ENCODE assay signal across 26 mouse cellular contexts in genomic region chr4:78784675-78785377, GRCm38 (mm10).
DNase-seq lines count a peak whose midpoint lies in the region; ATAC-seq and TF ChIP-seq lines count a peak whose summit lies in the region.
"Had no signal": no experiment of that assay in that cellular context is flagged by ENCODE, and none has a peak within 500 bp of the region (broad histone marks: within the 10 kb centered on the region; RNA-seq: fewer than 3 reads in every experiment).

No protein-coding gene starts in this region.

- H3K9ac ChIP-seq in limb, embryonic 14.5 days (ENCODE audit: low read depth, low read length, severe bottlenecking) = no peak overlapping the region
- no peak overlapping the region for H3K9ac ChIP-seq in stomach, embryonic 15.5 days
- H3K9ac ChIP-seq in stomach, postnatal 0 days (ENCODE audit: low read length) = no peak overlapping the region
- H3K9ac ChIP-seq in intestine, embryonic 16.5 days (ENCODE audit: low read depth, low read length) = no peak overlapping the region
- H3K9ac ChIP-seq: embryonic facial prominence, embryonic 15.5 days; forebrain, postnatal 0 days; heart, embryonic 12.5 days; heart, embryonic 15.5 days; hindbrain, embryonic 13.5 days had no signal

- no peak for ATAC-seq in limb, embryonic 14.5 days (ENCODE audit: low FRiP score, low read depth)
- peak; percentile 27; the same call in 1 of the 2 replicates for ATAC-seq in stomach, embryonic 15.5 days (ENCODE audit: insufficient read depth, low FRiP score, low read depth)
- ATAC-seq in stomach, postnatal 0 days (ENCODE audit: low FRiP score, low TSS enrichment) = no peak
- ATAC-seq in intestine, embryonic 16.5 days = peak; percentile 70
- ATAC-seq: CD4-positive, CD25-positive, alpha-beta regulatory T cell, adult 4 months; forebrain, embryonic 14.5 days; forebrain, postnatal 0 days; hindbrain, embryonic 16.5 days had no signal

- 31% methylated on average over 1 of the region's 1 CpGs for WGBS in limb, embryonic 14.5 days
- WGBS in limb, embryonic 10.5 days = 68% methylated on average over 1 of the region's 1 CpGs
- 38% methylated on average over 1 of the region's 1 CpGs for WGBS in stomach, embryonic 15.5 days
- 33% methylated on average over 1 of the region's 1 CpGs for WGBS in stomach, postnatal 0 days
- WGBS in intestine, embryonic 16.5 days = 24% methylated on average over 1 of the region's 1 CpGs

- peak; percentile 55 for DNase-seq in limb, embryonic 14.5 days (ENCODE audit: low spot score)
- DNase-seq in limb, embryonic 10.5 days (ENCODE audit: low spot score) = no peak
- DNase-seq in stomach, postnatal 0 days (ENCODE audit: low spot score) = no peak
- DNase-seq in heart, adult 11 months = no peak
- DNase-seq: adrenal gland, adult 2 months; adrenal gland, postnatal 14 days; cerebellum, adult 11 months; cerebellum, adult 2 months; cerebellum, adult 9-11 months; cerebellum, postnatal 25 days; forebrain, postnatal 0 days; gastrocnemius, adult 2 months; gastrocnemius, postnatal 14 days; heart, adult 18-20 months; heart, postnatal 10 days; heart, postnatal 36 days had no signal

- no peaks in the 10 kb centered on the region for H3K4me1 ChIP-seq in limb, embryonic 14.5 days (ENCODE audit: control insufficient read depth, insufficient read depth, low read length)
- H3K4me1 ChIP-seq in limb, embryonic 10.5 days = no peaks in the 10 kb centered on the region
- no peaks in the 10 kb centered on the region for H3K4me1 ChIP-seq in stomach, embryonic 15.5 days
- H3K4me1 ChIP-seq in stomach, postnatal 0 days (replicated peaks; ENCODE audit: control insufficient read depth, insufficient read depth) = no peaks in the 10 kb centered on the region
- H3K4me1 ChIP-seq in intestine, embryonic 16.5 days (ENCODE audit: control insufficient read depth, insufficient read depth, low read length) = no peaks in the 10 kb centered on the region
- H3K4me1 ChIP-seq: embryonic facial prominence, embryonic 15.5 days; heart, embryonic 12.5 days; heart, embryonic 15.5 days; hindbrain, embryonic 10.5 days; hindbrain, embryonic 13.5 days had no signal

- TF ChIP-seq CTCF in stomach, postnatal 0 days (IDR thresholded peaks at IDR 0.05; ENCODE audit: low read depth) = no peak

- TF ChIP-seq EP300 in stomach, postnatal 0 days (optimal IDR thresholded peaks at IDR 0.05) = no peak

- no peaks in the 10 kb centered on the region for H3K9me3 ChIP-seq in limb, embryonic 14.5 days (ENCODE audit: control insufficient read depth, low read length)
- H3K9me3 ChIP-seq in limb, embryonic 10.5 days (replicated peaks) = no peaks in the 10 kb centered on the region
- no peaks in the 10 kb centered on the region for H3K9me3 ChIP-seq in stomach, embryonic 15.5 days
- H3K9me3 ChIP-seq in stomach, postnatal 0 days (ENCODE audit: control insufficient read depth, low read length) = no peaks in the 10 kb centered on the region
- no peaks in the 10 kb centered on the region for H3K9me3 ChIP-seq in intestine, embryonic 16.5 days (ENCODE audit: control insufficient read depth, low read length)
- H3K9me3 ChIP-seq: embryonic facial prominence, embryonic 15.5 days; heart, embryonic 12.5 days; heart, embryonic 15.5 days; hindbrain, embryonic 10.5 days; hindbrain, embryonic 13.5 days had no signal

- no peak overlapping the region for H3K27ac ChIP-seq in limb, embryonic 14.5 days (replicated peaks; ENCODE audit: low read depth, low read length)
- no peak overlapping the region for H3K27ac ChIP-seq in limb, embryonic 10.5 days
- H3K27ac ChIP-seq in stomach, embryonic 15.5 days = no peak overlapping the region
- no peak overlapping the region for H3K27ac ChIP-seq in stomach, postnatal 0 days (replicated peaks)
- no peak overlapping the region for H3K27ac ChIP-seq in intestine, embryonic 16.5 days (ENCODE audit: low read length)
- H3K27ac ChIP-seq: embryonic facial prominence, embryonic 15.5 days; gastrocnemius, adult 2 months; heart, embryonic 15.5 days; hindbrain, embryonic 10.5 days; hindbrain, embryonic 13.5 days had no signal

- TF ChIP-seq POLR2A in limb, embryonic 14.5 days (IDR thresholded peaks at IDR 0.05; ENCODE audit: borderline replicate concordance, extremely low read depth, insufficient read depth, insufficient read length) = no peak

- H3K4me2 ChIP-seq in limb, embryonic 14.5 days (replicated peaks; ENCODE audit: low read depth, low read length, severe bottlenecking) = no peak overlapping the region
- no peak overlapping the region for H3K4me2 ChIP-seq in stomach, embryonic 15.5 days
- no peak overlapping the region for H3K4me2 ChIP-seq in stomach, postnatal 0 days (replicated peaks; ENCODE audit: low read depth)
- H3K4me2 ChIP-seq in intestine, embryonic 16.5 days (ENCODE audit: low read depth, low read length) = no peak overlapping the region
- H3K4me2 ChIP-seq: embryonic facial prominence, embryonic 15.5 days; heart, embryonic 12.5 days; heart, embryonic 15.5 days; hindbrain, embryonic 13.5 days had no signal

- no peaks in the 10 kb centered on the region for H3K27me3 ChIP-seq in limb, embryonic 14.5 days (ENCODE audit: control insufficient read depth, insufficient read depth, low read length)
- H3K27me3 ChIP-seq in limb, embryonic 10.5 days (ENCODE audit: low read depth, poor library complexity, severe bottlenecking) = no peaks in the 10 kb centered on the region
- H3K27me3 ChIP-seq in stomach, embryonic 15.5 days (replicated peaks) = no peaks in the 10 kb centered on the region
- H3K27me3 ChIP-seq in stomach, postnatal 0 days (ENCODE audit: control insufficient read depth, insufficient read depth, low read length) = no peaks in the 10 kb centered on the region
- H3K27me3 ChIP-seq in intestine, embryonic 16.5 days (replicated peaks; ENCODE audit: control insufficient read depth, insufficient read depth, low read length) = no peaks in the 10 kb centered on the region
- H3K27me3 ChIP-seq: embryonic facial prominence, embryonic 15.5 days; heart, embryonic 12.5 days; heart, embryonic 15.5 days; hindbrain, embryonic 13.5 days had no signal

- no peak overlapping the region for H3K4me3 ChIP-seq in limb, embryonic 14.5 days (replicated peaks; ENCODE audit: low read length)
- no peak overlapping the region for H3K4me3 ChIP-seq in limb, embryonic 10.5 days
- no peak overlapping the region for H3K4me3 ChIP-seq in stomach, embryonic 15.5 days (replicated peaks)
- H3K4me3 ChIP-seq in stomach, postnatal 0 days (ENCODE audit: low read depth, low read length) = no peak overlapping the region
- H3K4me3 ChIP-seq in intestine, embryonic 16.5 days (ENCODE audit: low read length) = no peak overlapping the region
- H3K4me3 ChIP-seq: embryonic facial prominence, embryonic 15.5 days; gastrocnemius, adult 2 months; heart, embryonic 12.5 days; heart, embryonic 15.5 days; hindbrain, embryonic 10.5 days; hindbrain, embryonic 13.5 days had no signal

- H3K36me3 ChIP-seq in limb, embryonic 14.5 days (ENCODE audit: control insufficient read depth, insufficient read depth, low read length) = no peaks in the 10 kb centered on the region
- no peaks in the 10 kb centered on the region for H3K36me3 ChIP-seq in limb, embryonic 10.5 days
- H3K36me3 ChIP-seq in stomach, embryonic 15.5 days = no peaks in the 10 kb centered on the region
- no peaks in the 10 kb centered on the region for H3K36me3 ChIP-seq in stomach, postnatal 0 days (ENCODE audit: control insufficient read depth, insufficient read depth, low read length)
- H3K36me3 ChIP-seq in intestine, embryonic 16.5 days (ENCODE audit: control insufficient read depth, insufficient read depth, low read length) = no peaks in the 10 kb centered on the region
- H3K36me3 ChIP-seq: embryonic facial prominence, embryonic 15.5 days; heart, embryonic 12.5 days; heart, embryonic 15.5 days; hindbrain, embryonic 10.5 days; hindbrain, embryonic 13.5 days had no signal

Comparison
In these comparisons a context has a peak if more than half of its experiments do, and no peak if none do; other contexts are left out.
1. ATAC-seq: peak in stomach, embryonic 15.5 days (single experiment) and intestine, embryonic 16.5 days (single experiment); none in limb, embryonic 14.5 days (single experiment) and stomach, postnatal 0 days (single experiment).